Mouse (Mus musculus): ENCODE results near the gene Tmco5b. TPM values are rescaled to one million over a fixed set of nuclear protein-coding genes. Genes with fewer than 3 reads are reported as not detected.

The Tmco5b gene
- under 1 TPM in 1 of 2 experiments, not detected in 1; 0.31 TPM for total RNA-seq (2021)

DNA sequence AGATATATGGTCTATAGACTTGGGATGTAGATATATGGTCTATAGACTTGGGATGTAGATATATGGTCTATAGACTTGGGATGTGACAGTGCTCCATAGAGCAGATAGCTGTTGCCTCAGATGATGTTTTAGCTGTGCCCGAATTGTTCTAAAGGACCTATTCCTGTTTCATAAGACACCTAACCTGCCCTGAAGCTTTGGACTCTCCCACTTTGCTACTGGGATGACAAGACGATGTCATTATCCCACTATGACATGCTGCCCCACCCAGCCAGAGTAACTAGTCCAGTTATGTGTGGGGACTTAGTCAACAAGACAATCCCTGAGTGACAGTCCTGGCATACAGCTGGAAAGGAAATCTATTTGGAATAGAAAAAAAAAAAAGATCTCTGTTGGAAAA, at the start of gene Tmco5b:
TSS of gene Tmco5b (plus strand) at position 301 of the 400 bp plus-strand sequence.
- no peak for DNase-seq (ENCODE audit: extremely low spot score in 1 of 2, low spot score in 1 of 2)

DNA sequence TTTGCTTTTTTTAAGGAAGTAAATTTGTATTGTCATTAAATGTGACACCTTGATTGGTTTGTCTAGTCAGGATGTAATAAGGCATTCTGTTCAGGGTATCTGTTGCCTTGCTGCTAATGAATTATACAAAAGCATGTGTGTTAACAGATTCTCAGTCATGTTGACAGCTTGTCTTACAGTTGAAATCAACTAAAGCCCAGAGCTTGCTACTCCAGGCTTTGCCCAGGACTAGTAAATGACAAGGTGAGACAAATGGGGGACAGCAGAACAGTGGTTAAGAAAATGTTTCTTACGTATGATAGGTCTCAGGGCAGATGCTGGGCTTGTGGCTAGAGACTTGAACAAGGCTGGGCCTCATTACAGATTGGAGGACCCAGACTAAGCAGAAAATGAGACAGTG, 48.5 kb upstream of the Tmco5b start:
- no peak for DNase-seq (ENCODE audit: extremely low spot score in 1 of 2, low spot score in 1 of 2)

DNA sequence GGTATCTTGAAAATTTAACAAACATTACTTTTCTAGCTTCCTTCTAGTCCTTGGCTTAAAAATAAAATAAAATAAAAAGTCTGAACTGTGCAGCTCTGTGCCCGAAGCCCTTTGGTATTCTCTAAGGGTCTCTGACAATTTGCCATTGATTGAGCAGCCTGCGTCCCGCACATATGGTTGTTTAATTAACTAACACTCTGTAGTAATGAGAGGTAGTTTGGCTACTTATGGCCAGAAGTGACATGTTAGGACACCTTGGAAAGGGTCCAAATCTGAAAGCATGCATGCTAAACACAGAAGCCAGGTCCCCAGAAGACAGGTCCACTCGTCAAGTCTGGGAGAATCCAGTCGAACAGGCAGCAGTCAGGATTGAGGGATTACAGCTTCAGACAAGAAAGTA, 46.7 kb upstream of the Tmco5b start:
- DNase-seq (ENCODE audit: extremely low spot score in 1 of 2, low spot score in 1 of 2), result no peak

DNA sequence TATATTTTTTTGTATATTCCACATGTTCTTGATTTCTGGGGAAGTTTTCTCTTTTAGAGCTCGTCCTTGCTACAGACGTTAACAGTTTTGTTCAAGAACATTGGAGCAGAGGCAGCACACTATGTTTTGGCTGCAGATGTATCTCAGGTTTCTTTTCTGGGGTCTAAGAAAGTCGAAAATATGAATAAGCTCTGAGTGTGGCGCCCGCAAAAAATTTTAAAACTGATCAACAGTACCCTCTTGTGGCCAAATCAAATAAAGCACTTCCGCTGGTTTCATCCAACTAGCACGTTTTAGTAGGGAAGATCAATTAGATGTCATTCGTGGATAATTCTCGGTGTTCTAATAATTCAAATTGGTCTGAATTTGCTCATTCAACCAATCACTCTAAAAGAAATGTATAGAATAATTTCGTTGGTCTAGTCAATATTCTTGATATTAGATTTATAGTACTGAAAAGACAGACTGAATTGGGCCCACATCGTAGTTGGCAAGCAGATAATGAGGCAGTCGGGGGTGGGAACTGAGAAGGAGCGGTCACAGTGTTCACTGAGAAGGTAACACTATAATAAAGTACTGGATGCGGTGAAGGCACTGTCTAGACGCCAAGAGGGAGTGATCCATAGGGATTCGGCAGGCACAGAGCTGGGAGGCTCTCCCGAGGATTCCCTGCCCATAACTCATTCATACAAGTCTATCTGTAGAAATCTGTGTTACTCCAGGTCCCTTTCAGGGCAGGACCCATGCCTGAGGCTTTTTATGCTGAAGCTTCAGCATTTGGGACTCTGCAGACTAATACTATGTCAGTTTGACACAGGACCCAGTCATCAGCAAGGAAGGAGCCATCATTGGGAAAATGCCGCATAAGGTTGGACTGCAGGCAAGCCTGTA, 17.1 kb downstream of the Tmco5b start:
- DNase-seq (ENCODE audit: extremely low spot score in 1 of 2, low spot score in 1 of 2), result peak in 1 of 2 experiments; percentile 59

DNA sequence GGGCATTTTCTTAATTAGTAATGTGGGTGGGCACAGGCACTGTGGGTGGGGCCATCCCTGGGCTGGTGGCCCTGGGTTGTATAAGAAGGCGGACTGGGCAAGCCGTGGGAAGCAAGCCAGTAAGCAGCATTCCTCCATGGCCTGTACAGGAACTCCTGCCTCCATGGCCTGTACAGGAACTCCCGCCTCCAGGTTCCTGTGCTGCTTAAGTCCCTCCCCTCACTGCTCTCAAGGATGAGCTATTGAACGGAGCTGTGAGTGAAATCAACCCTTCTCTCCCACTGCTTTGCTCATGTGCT, 17.7 kb downstream of the Tmco5b start:
- DNase-seq (ENCODE audit: extremely low spot score in 1 of 2, low spot score in 1 of 2), result no peak

DNA sequence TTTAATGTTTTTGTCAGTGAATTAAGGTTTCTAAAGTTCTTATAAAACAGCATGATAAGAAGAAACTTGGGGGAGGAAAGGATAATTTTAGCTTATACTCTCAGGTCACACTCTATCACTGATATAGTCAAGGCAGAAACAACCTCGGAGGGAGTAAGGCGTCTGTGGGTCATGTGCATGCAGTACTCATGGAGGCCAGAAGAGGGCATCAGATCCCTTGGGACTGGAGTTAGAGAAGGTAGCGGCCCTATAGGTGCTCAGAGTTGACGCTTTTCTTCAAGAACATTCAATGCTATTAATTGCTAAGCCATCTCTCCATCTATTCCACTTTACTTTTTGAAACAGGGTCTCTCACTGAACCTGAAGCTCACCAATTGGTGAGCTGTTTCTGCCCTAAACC, 19.8 kb downstream of the Tmco5b start:
- peak; percentile 69 to 94 for DNase-seq (ENCODE audit: extremely low spot score in 1 of 2, low spot score in 1 of 2)

DNA sequence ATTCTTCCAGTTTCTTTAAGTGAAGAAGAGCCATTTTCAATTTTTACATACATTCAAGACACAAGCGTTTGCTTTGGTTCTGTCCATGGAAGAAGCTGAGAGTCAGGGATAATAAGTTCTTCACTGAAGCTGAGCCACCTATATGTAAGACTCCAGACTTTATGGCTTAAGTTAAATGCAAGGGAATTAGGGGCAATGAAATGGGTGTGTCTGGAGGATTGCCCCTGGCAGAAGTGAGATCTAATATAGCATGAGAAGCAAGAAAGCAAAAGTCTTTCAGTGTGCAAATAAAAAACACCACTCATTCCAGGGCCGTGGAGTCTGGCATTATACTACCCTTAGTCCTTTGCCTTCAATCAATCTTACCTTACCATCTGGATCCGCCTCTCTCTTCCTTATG, 25.7 kb downstream of the Tmco5b start:
- DNase-seq (ENCODE audit: extremely low spot score in 1 of 2, low spot score in 1 of 2), result no peak

DNA sequence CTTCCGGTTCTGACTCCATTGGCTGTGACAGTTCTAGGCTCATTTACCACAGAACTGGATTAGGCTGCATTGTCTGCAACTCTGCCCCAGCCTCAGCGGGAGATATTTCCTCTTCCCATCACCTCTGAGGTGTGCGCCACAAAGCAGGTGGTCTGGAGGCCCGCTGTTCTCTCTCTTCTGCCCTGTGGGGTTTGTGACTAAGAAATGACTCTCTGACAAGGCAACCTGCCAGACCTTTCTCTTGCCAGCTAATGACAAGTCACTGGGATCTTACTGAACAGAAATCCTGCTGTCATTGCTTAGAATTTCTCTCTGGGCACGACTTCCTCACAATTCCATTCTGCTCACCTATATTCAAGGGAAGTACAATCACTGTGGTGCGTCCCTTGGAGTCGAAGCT, 37.5 kb downstream of the Tmco5b start:
- no peak for DNase-seq (ENCODE audit: extremely low spot score in 1 of 2, low spot score in 1 of 2)

DNA sequence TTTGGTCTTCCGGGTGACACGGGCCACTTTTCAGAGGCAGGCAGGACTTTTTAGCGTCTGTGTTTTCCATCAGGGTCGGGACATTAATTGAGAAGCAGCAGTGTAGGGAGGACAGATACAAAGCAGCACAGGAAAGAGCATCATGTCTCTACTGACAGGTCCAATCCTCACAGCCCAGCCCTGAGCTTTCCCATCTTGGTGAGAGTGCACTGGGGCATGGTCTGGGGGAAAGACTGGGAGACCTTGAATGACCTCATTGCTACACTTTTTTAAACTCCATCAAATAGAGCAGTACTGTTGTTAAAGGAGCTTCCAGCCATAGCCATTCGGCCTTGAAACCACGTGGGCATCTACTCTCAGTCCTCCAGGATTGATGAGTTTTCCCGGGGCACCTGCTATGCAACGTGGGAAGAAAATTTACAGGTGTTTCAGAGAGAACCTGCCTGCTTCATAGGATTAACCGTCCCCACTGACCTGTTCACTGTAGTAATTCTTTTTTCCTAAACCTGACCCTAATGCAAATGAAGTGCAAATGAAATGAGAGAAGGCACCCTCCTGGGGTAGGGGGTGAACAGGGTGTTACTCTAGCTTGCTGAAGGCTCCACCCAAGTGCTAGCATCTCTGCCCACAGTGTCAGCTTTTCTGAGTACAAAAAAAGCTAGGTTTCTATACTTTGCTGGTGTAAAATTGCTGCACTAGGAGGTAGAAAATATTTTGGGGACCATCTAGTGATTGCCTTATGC, 48.4 kb downstream of the Tmco5b start:
- no peak for DNase-seq (ENCODE audit: extremely low spot score in 1 of 2, low spot score in 1 of 2)

DNA sequence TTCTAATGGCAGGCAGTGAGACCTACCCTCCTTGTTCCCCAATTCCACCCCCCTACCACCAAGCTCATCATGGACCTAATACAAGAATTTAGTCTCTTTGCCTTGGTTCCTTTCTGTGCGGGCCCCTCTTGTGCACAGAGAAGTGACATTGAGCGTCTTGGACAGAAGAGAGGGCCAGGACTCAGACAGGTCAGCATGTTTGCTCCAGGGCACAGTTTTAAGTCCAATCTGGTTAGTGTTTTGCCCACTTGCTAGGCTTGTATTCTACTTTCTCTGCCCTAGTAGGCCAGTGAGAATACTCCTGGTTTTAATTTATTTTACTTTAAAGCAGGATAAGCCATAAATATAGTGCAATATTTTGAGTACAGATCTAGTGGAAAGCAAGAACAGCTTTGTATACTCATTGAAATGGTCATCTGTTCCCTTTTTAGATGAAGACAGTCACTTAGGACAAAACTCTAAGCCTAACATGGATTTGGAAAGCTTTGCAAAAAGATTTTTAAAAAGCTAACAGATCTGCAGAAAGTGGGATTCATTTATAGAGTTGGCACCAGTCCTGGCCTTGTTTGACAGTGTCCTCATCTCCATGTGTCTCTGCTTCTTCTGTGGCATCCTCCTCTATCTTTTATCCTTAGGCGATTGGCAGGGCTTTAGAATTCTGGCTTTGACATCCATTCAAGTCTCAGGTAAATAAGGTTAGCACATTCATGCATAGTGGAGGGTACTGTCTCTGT, 50.2 kb downstream of the Tmco5b start:
- no peak for DNase-seq (ENCODE audit: extremely low spot score in 1 of 2, low spot score in 1 of 2)

DNA sequence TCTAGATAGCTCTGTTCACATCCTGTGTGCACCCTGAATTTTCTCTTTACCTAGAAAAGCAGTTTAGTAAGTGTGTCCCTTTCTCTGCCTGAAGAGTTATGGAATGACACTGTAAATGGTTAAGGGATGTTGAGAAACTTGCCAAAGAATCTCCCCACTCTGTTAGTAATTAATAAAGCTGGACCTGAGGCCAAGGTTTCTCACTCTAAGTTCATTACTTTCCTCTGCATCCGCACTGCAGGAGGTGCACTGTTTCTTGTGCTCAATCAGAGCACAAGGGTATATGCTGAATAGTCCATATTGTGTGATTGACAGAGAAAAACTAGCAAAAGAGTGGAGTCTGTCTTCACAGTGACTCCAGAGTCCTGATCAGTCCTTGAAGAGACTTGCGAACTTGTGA, 59.0 kb downstream of the Tmco5b start:
- DNase-seq (ENCODE audit: extremely low spot score in 1 of 2, low spot score in 1 of 2), result no peak

Other genes with a start within 250 kb of the Tmco5b start
- gene Ryr3, start 68.6 kb upstream of the Tmco5b start, total RNA-seq (2021), result 10 to 100 TPM; 55.6 to 87.0 TPM
- 10 to 100 TPM; 29.8 to 35.4 TPM for gene Fmn1, start 42.0 kb downstream of the Tmco5b start, total RNA-seq (2021)